Mouse (Mus musculus) lung, postnatal 4 days (tissue): ENCODE data around the gene Fam129b.

Experiments
- DNase-seq, 2 experiments: peaks; one replicate each; pipeline ENCODE4 v3.0.0; 2021

Gene Fam129b

DNA sequence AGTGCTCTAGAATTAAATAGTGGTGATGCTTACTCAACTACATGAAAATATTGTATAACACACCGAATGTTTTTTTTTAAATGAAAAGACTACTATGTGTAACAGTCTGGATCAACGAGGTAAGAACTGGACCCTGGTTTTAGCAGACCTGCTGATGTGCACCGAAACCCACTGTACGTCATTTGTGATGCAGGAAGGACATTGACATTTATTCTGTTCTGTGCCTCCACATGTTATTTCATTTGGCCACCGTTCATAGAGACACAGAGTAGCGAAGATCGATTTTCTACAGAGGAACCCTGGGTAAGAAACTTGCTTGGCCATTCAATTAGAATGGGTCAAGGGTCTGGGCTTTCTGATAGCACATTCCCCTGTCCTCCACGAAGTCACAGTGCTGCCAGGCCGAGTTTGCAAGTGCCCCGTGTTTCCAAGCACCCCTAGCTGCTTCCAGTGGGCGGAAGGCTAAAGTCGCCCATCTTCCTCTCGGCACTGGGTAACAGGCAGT lies 90.3 kb downstream of the Fam129b start:
- DNase-seq = no peak

GRCm38 (mm10) chr2:32966689-32967631 lies 91.0 kb downstream of the Fam129b start:
- peak; percentile 89 to 93 for DNase-seq

DNA sequence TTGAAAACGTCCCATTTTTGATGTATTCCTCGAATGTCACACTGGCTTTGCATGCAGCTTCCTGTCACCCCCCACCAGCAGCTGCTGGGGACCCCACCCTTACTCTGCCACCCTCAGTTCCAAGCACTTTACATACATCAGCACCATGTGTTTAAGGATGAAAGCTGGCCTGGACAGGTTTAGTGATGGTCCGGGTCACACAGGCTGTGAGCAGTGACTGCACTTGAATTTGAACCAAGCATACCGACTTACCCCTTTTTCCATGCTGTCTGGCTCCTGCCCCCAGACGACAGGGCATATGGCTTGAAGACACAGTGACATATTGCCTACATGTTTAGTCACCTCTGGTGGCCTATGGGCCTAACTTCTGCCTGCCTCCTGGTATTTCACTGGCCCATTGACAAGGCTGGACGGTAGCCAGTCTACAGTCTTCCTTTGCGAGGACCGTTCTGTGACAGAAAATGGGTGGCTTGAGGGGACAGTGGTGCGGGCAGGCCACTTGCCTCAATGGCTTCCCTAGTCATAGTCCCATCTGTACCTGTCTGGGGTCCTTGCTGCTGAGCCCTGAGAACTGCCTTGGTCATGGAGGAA lies 92.2 kb downstream of the Fam129b start:
- no peak for DNase-seq

GRCm38 (mm10) chr2:32969326-32969725 lies 93.4 kb downstream of the Fam129b start:
- no peak for DNase-seq

DNA sequence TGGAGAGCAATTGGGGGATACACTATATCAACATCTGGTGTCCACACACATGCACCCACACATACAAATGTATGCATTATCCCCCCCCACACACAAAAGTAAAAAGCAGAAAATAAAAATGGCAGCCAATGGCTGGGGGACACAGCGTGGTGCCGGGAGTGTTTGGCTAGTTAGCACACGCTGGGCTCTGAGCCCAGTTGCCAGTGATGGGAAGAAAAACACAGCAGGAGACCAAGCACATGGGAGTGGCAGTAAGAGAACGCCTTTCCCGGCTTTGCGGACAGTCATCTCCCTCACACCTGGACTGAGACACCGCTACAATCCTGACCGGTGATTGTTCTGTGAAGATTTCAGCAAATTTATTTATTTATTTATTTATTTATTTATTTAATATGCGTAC lies 95.3 kb downstream of the Fam129b start:
- DNase-seq = no peak

- DNase-seq = no peak
Observed at GRCm38 (mm10) chr2:32974216-32974615, 98.3 kb downstream of the Fam129b start.
